In the genomic region with DNA sequence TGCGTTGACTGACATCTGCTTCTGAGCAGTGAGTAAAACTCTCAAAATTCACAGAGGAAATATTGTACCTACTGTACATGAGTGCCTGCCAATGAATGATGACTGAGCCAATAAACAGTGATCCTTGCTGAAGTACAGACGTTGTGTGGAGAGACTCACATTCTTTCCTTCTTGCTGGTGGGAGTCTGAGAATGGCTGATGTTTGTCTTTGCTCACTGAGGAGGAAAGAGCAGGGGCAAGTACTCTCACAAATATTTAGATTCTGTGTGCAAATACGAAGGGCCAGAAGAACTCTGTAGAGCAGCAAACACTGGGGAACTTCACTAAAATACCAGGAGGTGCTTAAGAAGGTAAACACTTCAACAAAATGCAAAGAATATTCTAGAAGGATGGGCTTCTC, we compare ENCODE assay signal across 28 mouse cellular contexts.
A peak's percentile ranks its signal among the peaks of the same experiment; 100 is the strongest.
DNase-seq lines count a peak whose midpoint lies in the region; ATAC-seq and TF ChIP-seq lines count a peak whose summit lies in the region.
"Had no signal": no experiment of that assay in that cellular context is flagged by ENCODE, and none has a peak within 500 bp of the region (broad histone marks: within the 10 kb centered on the region; RNA-seq: fewer than 3 reads in every experiment).

No protein-coding gene starts in this region.

- ATAC-seq in lung, embryonic 14.5 days (ENCODE audit: insufficient read depth), result peak; percentile 95
- ATAC-seq in midbrain, embryonic 16.5 days, result no peak
- ATAC-seq: intestine, embryonic 16.5 days; liver, postnatal 0 days had no signal

- no peak for TF ChIP-seq CTCF in lung, embryonic 14.5 days (IDR thresholded peaks at IDR 0.05; ENCODE audit: low read depth)

- no peak overlapping the region for H3K9ac ChIP-seq in lung, embryonic 14.5 days
- H3K9ac ChIP-seq in midbrain, embryonic 16.5 days (ENCODE audit: low read depth, low read length), result no peak overlapping the region
- H3K9ac ChIP-seq: embryonic facial prominence, embryonic 13.5 days; hindbrain, embryonic 13.5 days; limb, embryonic 13.5 days; liver, postnatal 0 days; neural tube, embryonic 15.5 days had no signal

- no peaks in the 10 kb centered on the region for H3K36me3 ChIP-seq in lung, embryonic 14.5 days (ENCODE audit: insufficient read depth)
- H3K36me3 ChIP-seq in midbrain, embryonic 16.5 days (ENCODE audit: control insufficient read depth, insufficient read depth, low read length), result no peaks in the 10 kb centered on the region
- H3K36me3 ChIP-seq: embryonic facial prominence, embryonic 13.5 days; hindbrain, embryonic 13.5 days; limb, embryonic 13.5 days; neural tube, embryonic 15.5 days had no signal

- DNase-seq in Muller cell, postnatal 12 days (ENCODE audit: inconsistent ontology term), result peak; percentile 94
- peak; percentile 34 for DNase-seq in brain, adult 2 months (ENCODE audit: low read depth, low spot score)
- peak; percentile 60 for DNase-seq in lung, embryonic 14.5 days
- DNase-seq in lung, postnatal 14 days, result peak; percentile 11
- DNase-seq in left cerebral cortex, adult 8-10 months (ENCODE audit: low spot score in 2 of 2), result no peak
- no peak for DNase-seq in frontal cortex, postnatal 25 days (ENCODE audit: low spot score in 2 of 2)
- no peak for DNase-seq in thymus, postnatal 4 days
- DNase-seq: adrenal gland, postnatal 10 days; B cell, adult 2 months; cerebellum, adult 11-12 months; cerebellum, adult 9-11 months; gastrocnemius, postnatal 25 days; heart, adult 11 months; heart, postnatal 36 days; kidney, adult 8-10 months; kidney, postnatal 14 days; liver, postnatal 0 days; midbrain, embryonic 14.5 days had no signal

- no peaks in the 10 kb centered on the region for H3K9me3 ChIP-seq in lung, embryonic 14.5 days (ENCODE audit: low read depth, low read length)
- no peaks in the 10 kb centered on the region for H3K9me3 ChIP-seq in midbrain, embryonic 16.5 days (replicated peaks; ENCODE audit: control insufficient read depth, low read length, poor library complexity, severe bottlenecking)
- H3K9me3 ChIP-seq: embryonic facial prominence, embryonic 13.5 days; hindbrain, embryonic 13.5 days; limb, embryonic 13.5 days; megakaryocyte, embryonic 14.5 days; neural tube, embryonic 15.5 days had no signal

- no peaks in the 10 kb centered on the region for H3K27me3 ChIP-seq in lung, embryonic 14.5 days (ENCODE audit: insufficient read depth, low read length)
- H3K27me3 ChIP-seq in midbrain, embryonic 16.5 days (ENCODE audit: control insufficient read depth, insufficient read depth, low read depth, low read length), result no peaks in the 10 kb centered on the region
- H3K27me3 ChIP-seq: embryonic facial prominence, embryonic 13.5 days; hindbrain, embryonic 13.5 days; limb, embryonic 13.5 days; megakaryocyte, embryonic 14.5 days; neural tube, embryonic 15.5 days had no signal

- 24% methylated on average over 3 of the region's 3 CpGs for WGBS in lung, embryonic 14.5 days
- 54% methylated on average over 3 of the region's 3 CpGs for WGBS in midbrain, embryonic 16.5 days

- no peak overlapping the region for H3K27ac ChIP-seq in lung, embryonic 14.5 days (ENCODE audit: low read depth)
- no peak overlapping the region for H3K27ac ChIP-seq in midbrain, embryonic 16.5 days (ENCODE audit: low read length)
- H3K27ac ChIP-seq: embryonic facial prominence, embryonic 13.5 days; hindbrain, embryonic 13.5 days; left cerebral cortex, adult 2 months; limb, embryonic 13.5 days; neural tube, embryonic 15.5 days had no signal

- H3K4me3 ChIP-seq in lung, embryonic 14.5 days (ENCODE audit: low read depth, low read length), result no peak overlapping the region
- no peak overlapping the region for H3K4me3 ChIP-seq in midbrain, embryonic 16.5 days (ENCODE audit: low read depth, low read length)
- H3K4me3 ChIP-seq: embryonic facial prominence, embryonic 13.5 days; hindbrain, embryonic 13.5 days; left cerebral cortex, adult 2 months; limb, embryonic 13.5 days; megakaryocyte, embryonic 14.5 days; neural tube, embryonic 15.5 days had no signal

- H3K4me2 ChIP-seq in lung, embryonic 14.5 days, result no peak overlapping the region
- H3K4me2 ChIP-seq in midbrain, embryonic 16.5 days (ENCODE audit: low read length), result no peak overlapping the region
- H3K4me2 ChIP-seq: embryonic facial prominence, embryonic 13.5 days; heart, embryonic 11.5 days; hindbrain, embryonic 13.5 days; limb, embryonic 13.5 days; liver, embryonic 11.5 days; neural tube, embryonic 15.5 days had no signal

- H3K4me1 ChIP-seq in lung, embryonic 14.5 days (ENCODE audit: insufficient read depth), result no peaks in the 10 kb centered on the region
- no peaks in the 10 kb centered on the region for H3K4me1 ChIP-seq in midbrain, embryonic 16.5 days (ENCODE audit: control insufficient read depth, insufficient read depth, low read length)
- H3K4me1 ChIP-seq: embryonic facial prominence, embryonic 13.5 days; hindbrain, embryonic 13.5 days; limb, embryonic 13.5 days; megakaryocyte, embryonic 14.5 days; neural tube, embryonic 15.5 days had no signal

Comparison
In these comparisons a context has a peak if more than half of its experiments do, and no peak if none do; other contexts are left out.
1. DNase-seq: peak in Muller cell, postnatal 12 days (single experiment), brain, adult 2 months (single experiment), lung, embryonic 14.5 days (single experiment) and lung, postnatal 14 days (single experiment); none in left cerebral cortex, adult 8-10 months (0 of 2), frontal cortex, postnatal 25 days (0 of 2) and thymus, postnatal 4 days (single experiment).